Mouse (Mus musculus) forebrain, embryonic 12.5 days (tissue): Measurements from ENCODE around the gene Fam166b. TPM values are rescaled to one million over a fixed set of nuclear protein-coding genes. Genes with fewer than 3 reads are reported as not detected.
A peak's percentile ranks its signal among the peaks of the same experiment; 100 is the strongest.

Experiments used
- ATAC-seq: fragments of 200-750 bp; cut with Nextera tagmentation; 2 replicates; pipeline ENCODE4 v1.8.0; 2017; ENCODE audit warnings: moderate TSS enrichment; ENCODE audit not compliant: low FRiP score
- H3K27ac ChIP-seq: fragments of 300-500 bp; sonication (generic); 2 replicates; pipeline ENCODE4 v1.5.1; 2016; ENCODE audit warnings: mild to moderate bottlenecking
- H3K27me3 ChIP-seq: fragments of 300-500 bp; sonication (generic); 2 replicates; pipeline ENCODE4 v1.6.1; 2016; ENCODE audit warnings: mild to moderate bottlenecking
- H3K36me3 ChIP-seq: fragments of 300-500 bp; sonication (generic); replicated peaks from 2 replicates; pipeline ENCODE4 v1.6.1; 2016; ENCODE audit warnings: mild to moderate bottlenecking
- H3K4me1 ChIP-seq: fragments of 300-500 bp; sonication (generic); 2 replicates; pipeline ENCODE4 v1.6.1; 2016
- H3K4me2 ChIP-seq: fragments of 300-500 bp; sonication (generic); 2 replicates; pipeline ENCODE4 v1.6.1; 2016; ENCODE audit warnings: mild to moderate bottlenecking, moderate library complexity
- H3K4me3 ChIP-seq: fragments of 300-500 bp; sonication (generic); replicated peaks from 2 replicates; pipeline ENCODE4 v1.5.1; 2016; ENCODE audit warnings: mild to moderate bottlenecking
- H3K9ac ChIP-seq: fragments of 300-500 bp; sonication (generic); 2 replicates; pipeline ENCODE4 v1.6.1; 2016; ENCODE audit warnings: mild to moderate bottlenecking
- H3K9me3 ChIP-seq: fragments of 300-500 bp; sonication (generic); 2 replicates; pipeline ENCODE4 v1.6.1; 2016
- WGBS: fragments of 180-500 bp; shearing (Covaris S2); methylation state at CpG from one replicate; pipeline ENCODE4 v1.1.7; 2016; 5-methylcytosine and 5-hydroxymethylcytosine counted together
- polyA plus RNA-seq: library from polyadenylated mRNA; unstranded; fragments of >200 nt; fragmentation: Nextera tagmentation; extraction: Ambion mirVana; gene quantifications from 2 replicates; pipeline ENCODE4 v1.2.1, GENCODE M21; 2016

Fam166b gene
- polyA plus RNA-seq, 1 experiment from 2014 or later = 0.23 TPM

- Histone ChIP-seq H3K27ac (no peak overlapping the region), H3K9ac (no peak overlapping the region), H3K27me3 (peaks cover 12% of the 10 kb centered on the region), H3K36me3 (no peaks in the 10 kb centered on the region), H3K4me1 (peaks cover 18% of the 10 kb centered on the region), H3K9me3 (no peaks in the 10 kb centered on the region), H3K4me2 (no peak overlapping the region), H3K4me3 (no peak overlapping the region)
- ATAC-seq = no peak
- 69% methylated on average over 11 of the region's 11 CpGs for WGBS
Observed at GRCm38 (mm10) chr4:43383246-43384082, 45.5 kb downstream of the Fam166b start.

DNA sequence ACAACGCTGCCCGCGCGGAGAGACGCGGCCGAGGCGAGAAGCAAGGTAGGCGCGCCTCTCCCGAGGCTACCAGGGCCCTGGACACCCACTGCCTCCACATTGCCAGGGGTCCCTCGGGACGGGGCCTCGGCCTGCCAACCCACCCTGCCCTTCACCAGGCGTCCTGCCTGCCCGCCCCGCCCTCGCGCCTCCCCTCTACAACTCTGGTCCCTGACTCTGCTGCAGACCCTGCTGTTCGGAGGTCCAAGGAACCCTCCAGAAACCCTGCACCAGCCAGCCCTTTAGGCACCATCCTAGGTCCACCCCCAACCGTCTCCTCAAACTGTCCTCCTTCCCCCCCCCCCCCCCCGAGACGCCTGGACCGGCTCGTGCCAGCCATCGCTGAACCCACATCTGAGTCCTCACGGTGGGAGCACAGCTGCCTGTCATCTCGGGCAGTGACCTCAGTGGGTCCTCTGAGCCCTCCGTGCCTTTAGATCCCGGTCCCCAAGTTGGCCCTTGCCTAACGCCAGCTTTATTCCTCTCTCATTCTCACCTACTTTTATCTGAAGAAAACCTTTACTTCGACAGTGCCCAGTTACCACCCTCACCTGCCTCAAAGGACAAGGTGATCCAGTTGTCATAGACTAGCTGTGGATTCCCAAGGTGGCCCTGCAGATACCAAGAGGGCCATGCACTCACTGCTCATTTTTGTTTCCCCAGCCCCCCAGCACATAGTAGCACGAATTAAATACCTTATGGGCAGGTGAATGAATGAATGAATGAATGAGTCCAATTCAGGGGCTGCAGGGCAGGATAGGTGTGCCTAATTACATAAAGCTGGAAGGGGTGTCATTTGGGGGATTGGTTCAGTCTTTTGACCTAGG, 46.5 kb downstream of the Fam166b start:
- WGBS = 6% methylated on average over 29 of the region's 33 CpGs
- H3K4me3 ChIP-seq = peak overlapping the region; percentile 59
- H3K27me3 ChIP-seq = peaks cover 12% of the 10 kb centered on the region
- peak; percentile 80; the same call in 1 of the 2 replicates for ATAC-seq
- H3K9ac ChIP-seq = peak overlapping the region; percentile 66
- H3K9me3 ChIP-seq = no peaks in the 10 kb centered on the region
- H3K27ac ChIP-seq = peak overlapping the region; percentile 27
- peaks cover 18% of the 10 kb centered on the region for H3K4me1 ChIP-seq
- peak overlapping the region; percentile 67 for H3K4me2 ChIP-seq
- H3K36me3 ChIP-seq = no peaks in the 10 kb centered on the region

- peak within 1 kb of the TSS; percentile 67 for H3K4me2 ChIP-seq
- WGBS = 1% methylated on average over 60 of the region's 63 CpGs
- H3K9ac ChIP-seq = peak within 1 kb of the TSS; percentile 66
- H3K27me3 ChIP-seq = peaks cover 12% of the 10 kb centered on the region
- ATAC-seq = peak; percentile 94
- peak within 1 kb of the TSS; percentile 59 for H3K4me3 ChIP-seq
- H3K4me1 ChIP-seq = peaks cover 18% of the 10 kb centered on the region
- H3K36me3 ChIP-seq = no peaks in the 10 kb centered on the region
- no peaks in the 10 kb centered on the region for H3K9me3 ChIP-seq
- H3K27ac ChIP-seq = peak within 1 kb of the TSS; percentile 47
Observed at GRCm38 (mm10) chr4:43381408-43382154, 47.4 kb downstream of the Fam166b start, which contains the start of gene Rusc2. Rusc2 (plus strand) TSS chr4:43381979.

DNA sequence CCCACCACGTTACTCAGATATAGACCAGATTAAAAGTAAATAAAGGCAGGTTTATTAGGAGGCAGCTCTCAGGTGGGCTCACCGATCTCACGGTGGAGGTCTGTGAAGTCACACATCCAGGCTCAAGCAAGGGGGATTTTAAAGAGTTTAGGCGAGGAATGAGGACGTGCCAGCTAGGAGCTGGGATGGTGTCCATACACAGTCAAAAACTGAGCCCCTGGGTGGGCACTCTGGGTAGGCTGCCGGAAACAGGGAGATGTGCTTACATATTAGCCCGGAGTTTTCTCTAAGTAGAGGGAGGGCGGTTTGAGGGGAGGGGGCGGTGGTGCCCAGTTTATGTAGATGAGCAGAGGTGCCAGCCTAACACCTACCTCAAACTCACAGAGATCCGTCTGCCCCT, 48.0 kb downstream of the Fam166b start:
- no peaks in the 10 kb centered on the region for H3K9me3 ChIP-seq
- peak overlapping the region; percentile 67 for H3K4me2 ChIP-seq
- peak; percentile 5; the same call in 1 of the 2 replicates for ATAC-seq
- H3K27ac ChIP-seq = no peak overlapping the region
- no peaks in the 10 kb centered on the region for H3K36me3 ChIP-seq
- H3K4me1 ChIP-seq = peaks cover 18% of the 10 kb centered on the region
- 56% methylated on average over 10 of the region's 10 CpGs for WGBS
- peak overlapping the region; percentile 66 for H3K9ac ChIP-seq
- H3K4me3 ChIP-seq = peak overlapping the region; percentile 59
- H3K27me3 ChIP-seq = peaks cover 12% of the 10 kb centered on the region

- H3K27me3 ChIP-seq = peaks cover 12% of the 10 kb centered on the region
- WGBS = 86% methylated on average over 6 of the region's 6 CpGs
- H3K36me3 ChIP-seq = no peaks in the 10 kb centered on the region
- peaks cover 18% of the 10 kb centered on the region for H3K4me1 ChIP-seq
- H3K27ac ChIP-seq = no peak overlapping the region
- no peaks in the 10 kb centered on the region for H3K9me3 ChIP-seq
- no peak for ATAC-seq
- no peak overlapping the region for H3K9ac ChIP-seq
- no peak overlapping the region for H3K4me3 ChIP-seq
- H3K4me2 ChIP-seq = no peak overlapping the region
Observed at GRCm38 (mm10) chr4:43379601-43380000, 49.3 kb downstream of the Fam166b start.

Other genes with a start within 250 kb of the Fam166b start
- gene Atp8b5, start 162.0 kb downstream of the Fam166b start, polyA plus RNA-seq = 0.40 and 0.42 TPM in 2 replicates
- 37.6 and 44.9 TPM in 2 replicates for gene Rusc2, start 47.2 kb downstream of the Fam166b start, polyA plus RNA-seq
- gene Tesk1, start 12.8 kb upstream of the Fam166b start, polyA plus RNA-seq = 10.5 and 12.6 TPM in 2 replicates
- 2.9 and 3.8 TPM in 2 replicates for gene Cd72, start 25.5 kb upstream of the Fam166b start, polyA plus RNA-seq
- not detected in 2 replicates for gene Sit1, start 54.6 kb upstream of the Fam166b start, polyA plus RNA-seq
- 44.7 and 45.8 TPM in 2 replicates for gene Ccdc107, start 63.8 kb upstream of the Fam166b start, polyA plus RNA-seq
- gene Arhgef39, start 70.6 kb upstream of the Fam166b start, polyA plus RNA-seq = 45.8 and 50.3 TPM in 2 replicates
- gene Car9, start 77.8 kb upstream of the Fam166b start, polyA plus RNA-seq = 0.27 and 0.50 TPM in 2 replicates
- 36.5 and 40.2 TPM in 2 replicates for gene Tpm2, start 94.6 kb upstream of the Fam166b start, polyA plus RNA-seq
- 45.3 and 46.2 TPM in 2 replicates for gene Creb3, start 133.2 kb upstream of the Fam166b start, polyA plus RNA-seq
- 54.5 and 55.9 TPM in 2 replicates for gene Tln1, start 133.6 kb upstream of the Fam166b start, polyA plus RNA-seq
- gene Rgp1, start 149.6 kb upstream of the Fam166b start, polyA plus RNA-seq = 29.9 and 30.9 TPM in 2 replicates
- 43.7 and 48.2 TPM in 2 replicates for gene Gba2, start 149.7 kb upstream of the Fam166b start, polyA plus RNA-seq
- 0.89 and 3.5 TPM in 2 replicates for gene Msmp, start 155.4 kb upstream of the Fam166b start, polyA plus RNA-seq
- 11.6 and 14.9 TPM in 2 replicates for gene Npr2, start 202.8 kb upstream of the Fam166b start, polyA plus RNA-seq
- 4.3 and 4.6 TPM in 2 replicates for gene Spag8, start 224.5 kb upstream of the Fam166b start, polyA plus RNA-seq
- 69.5 and 71.2 TPM in 2 replicates for gene Hint2, start 227.3 kb upstream of the Fam166b start, polyA plus RNA-seq
- 12.8 and 13.1 TPM in 2 replicates for gene Tmem8b, start 239.8 kb upstream of the Fam166b start, polyA plus RNA-seq
- 2.8 and 3.3 TPM in 2 replicates for gene Fam221b, start 240.0 kb upstream of the Fam166b start, polyA plus RNA-seq